Mouse (Mus musculus): Measurements from ENCODE around the gene Dcxr. TPM values are rescaled to one million over a fixed set of nuclear protein-coding genes. Genes with fewer than 3 reads are reported as not detected.

The Dcxr gene
- polyA plus RNA-seq, 1 experiment: 3.7 TPM

DNA sequence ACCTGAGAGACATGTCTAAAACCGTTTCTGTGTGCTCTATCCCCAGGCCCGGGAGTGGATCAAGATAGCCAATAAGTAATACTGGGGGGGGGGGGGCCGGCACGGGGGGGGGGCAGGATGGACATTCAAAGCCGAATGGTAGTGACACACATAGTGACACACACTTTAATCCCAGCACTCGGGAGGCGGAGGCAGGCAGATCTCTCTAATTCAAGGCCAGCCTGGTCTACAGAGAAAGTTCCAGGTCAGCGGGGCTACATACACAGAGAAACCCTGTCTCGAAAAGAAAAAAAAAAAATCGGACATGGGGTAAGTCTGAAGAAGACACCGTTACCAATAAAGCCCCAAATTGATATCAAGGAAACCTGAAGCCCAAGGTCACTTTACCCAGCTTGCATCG, 483 bp upstream of the Dcxr start:
- Histone ChIP-seq H3K27ac (ENCODE audit: control insufficient read depth, insufficient read depth, low read depth, low read length) (no peak overlapping the region), H3K4me3 (ENCODE audit: control insufficient read depth, low read depth, low read length) (no peak overlapping the region), H3K27me3 (ENCODE audit: control insufficient read depth, insufficient read depth, low read length) (no peaks in the 10 kb centered on the region), H3K4me1 (ENCODE audit: control insufficient read depth, insufficient read depth, low read length) (peaks cover 9% of the 10 kb centered on the region; the same call in 1 of the 2 replicates), H3K36me3 (ENCODE audit: control insufficient read depth, insufficient read depth, low read length) (no peaks in the 10 kb centered on the region)
- TF ChIP-seq CTCF (IDR thresholded peaks at IDR 0.05; ENCODE audit: control insufficient read depth, insufficient read depth, insufficient replicate concordance, low read depth, low read length): no peak

DNA sequence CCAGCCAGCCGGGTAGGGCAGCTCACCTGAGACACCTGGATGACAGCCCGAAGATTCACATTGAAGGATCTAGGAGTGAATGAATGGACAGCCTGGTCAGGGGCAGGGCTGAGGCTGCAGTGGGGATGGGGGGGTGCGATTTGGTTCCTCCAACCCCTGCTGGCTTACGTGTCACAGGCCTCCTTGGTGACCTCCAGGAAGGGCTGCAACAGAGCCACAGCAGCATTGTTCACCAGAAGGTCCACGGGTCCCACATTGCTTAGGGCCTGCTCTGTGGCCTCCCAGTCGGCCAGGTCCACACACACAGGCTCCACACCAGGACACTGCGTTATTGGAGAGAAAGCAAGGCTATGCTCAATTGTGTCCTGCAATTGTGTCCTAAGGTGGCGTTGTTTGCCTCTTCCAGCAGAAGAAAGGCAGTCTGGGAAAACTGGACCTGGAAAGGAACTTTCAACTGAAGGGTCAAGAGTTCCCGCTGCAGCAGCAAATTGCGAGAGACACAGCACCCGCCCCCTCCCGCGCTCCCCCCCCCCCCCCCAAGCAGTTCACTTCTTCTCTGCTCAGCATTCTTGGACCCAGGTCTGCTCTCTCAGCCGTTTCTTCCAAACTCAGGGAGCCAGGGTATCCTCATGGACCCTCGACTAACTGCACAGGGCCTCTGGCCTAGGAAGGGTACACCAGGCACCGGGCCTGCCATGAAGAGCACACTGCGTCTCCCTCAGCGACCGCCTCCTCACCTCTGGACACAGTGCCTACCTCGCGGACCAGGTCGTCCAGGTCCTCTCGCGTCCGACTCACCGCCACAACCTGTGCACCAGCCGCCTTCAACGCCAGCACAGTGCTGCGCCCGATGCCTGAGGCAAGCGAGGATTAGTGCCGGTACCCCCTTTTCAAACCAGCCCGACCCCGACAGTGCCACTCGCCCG, 575 bp downstream of the Dcxr start:
- Histone ChIP-seq H3K36me3 (ENCODE audit: control insufficient read depth, insufficient read depth, low read length) (no peaks in the 10 kb centered on the region), H3K27me3 (ENCODE audit: control insufficient read depth, insufficient read depth, low read length) (no peaks in the 10 kb centered on the region), H3K4me3 (ENCODE audit: control insufficient read depth, low read depth, low read length) (peak overlapping the region; percentile 71), H3K27ac (ENCODE audit: control insufficient read depth, insufficient read depth, low read depth, low read length) (no peak overlapping the region), H3K4me1 (ENCODE audit: control insufficient read depth, insufficient read depth, low read length) (peaks cover 18% of the 10 kb centered on the region)
- no peak for TF ChIP-seq CTCF (IDR thresholded peaks at IDR 0.05; ENCODE audit: control insufficient read depth, insufficient read depth, insufficient replicate concordance, low read depth, low read length)

DNA sequence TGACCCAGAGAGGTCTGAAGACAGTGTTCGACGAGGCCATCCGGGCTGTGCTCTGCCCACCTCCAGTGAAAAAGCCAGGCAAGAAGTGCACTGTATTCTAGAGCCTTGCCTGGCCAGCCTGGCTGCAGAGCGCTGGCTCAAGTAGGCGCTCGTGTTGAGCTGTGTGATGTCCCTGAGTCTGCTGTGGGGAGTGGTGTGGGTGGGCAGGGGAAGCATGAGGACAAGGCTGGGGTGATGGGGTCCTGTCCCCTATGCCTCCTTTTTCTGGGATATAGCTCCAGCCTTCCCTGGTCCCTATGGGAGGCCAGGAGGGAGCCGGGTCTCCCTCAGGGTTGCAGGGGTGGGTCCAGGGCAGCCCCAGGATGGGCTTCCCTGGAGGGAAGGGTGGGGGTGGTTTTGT, 3.6 kb downstream of the Dcxr start:
- no peaks in the 10 kb centered on the region for H3K36me3 ChIP-seq (ENCODE audit: control insufficient read depth, insufficient read depth, low read length)
- H3K27me3 ChIP-seq (ENCODE audit: control insufficient read depth, insufficient read depth, low read length): no peaks in the 10 kb centered on the region
- H3K4me3 ChIP-seq (ENCODE audit: control insufficient read depth, low read depth, low read length): no peak overlapping the region
- TF ChIP-seq POLR2A (IDR thresholded peaks at IDR 0.05; ENCODE audit: control insufficient read depth, low read depth, low read length): no peak
- H3K27ac ChIP-seq (ENCODE audit: control insufficient read depth, insufficient read depth, low read depth, low read length): no peak overlapping the region
- peaks cover 21% of the 10 kb centered on the region for H3K4me1 ChIP-seq (ENCODE audit: control insufficient read depth, insufficient read depth, low read length)

DNA sequence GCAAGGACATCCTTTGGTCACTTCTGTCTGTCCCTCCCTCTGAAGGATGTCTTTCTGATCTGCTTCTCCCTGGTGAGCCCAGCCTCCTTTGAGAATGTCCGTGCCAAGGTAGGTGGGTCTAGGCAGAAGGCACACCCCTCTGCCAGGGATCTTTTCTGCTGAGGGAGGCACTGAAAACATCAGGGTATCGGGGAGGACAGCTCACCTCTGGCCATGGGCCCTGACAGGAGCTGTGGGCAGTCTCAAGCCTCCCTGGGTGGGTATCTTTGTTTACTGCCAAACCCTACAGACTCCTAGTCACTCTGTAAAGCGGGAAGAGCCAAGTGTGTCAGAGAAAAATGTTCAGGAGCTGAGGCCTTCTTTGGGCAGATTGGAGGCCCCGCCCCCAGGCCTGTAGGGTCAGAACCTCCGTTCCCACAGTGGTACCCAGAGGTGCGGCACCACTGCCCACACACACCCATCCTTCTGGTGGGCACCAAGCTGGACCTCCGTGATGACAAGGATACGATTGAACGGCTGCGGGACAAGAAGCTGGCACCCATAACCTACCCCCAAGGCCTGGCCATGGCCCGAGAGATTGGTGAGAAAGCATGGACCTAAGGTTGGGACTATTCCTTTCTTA, 4.2 kb downstream of the Dcxr start:
- Histone ChIP-seq H3K27ac (ENCODE audit: control insufficient read depth, insufficient read depth, low read depth, low read length) (no peak overlapping the region), H3K4me3 (ENCODE audit: control insufficient read depth, low read depth, low read length) (no peak overlapping the region), H3K36me3 (ENCODE audit: control insufficient read depth, insufficient read depth, low read length) (no peaks in the 10 kb centered on the region), H3K4me1 (ENCODE audit: control insufficient read depth, insufficient read depth, low read length) (peaks cover 21% of the 10 kb centered on the region), H3K27me3 (ENCODE audit: control insufficient read depth, insufficient read depth, low read length) (no peaks in the 10 kb centered on the region)
- TF ChIP-seq CTCF (IDR thresholded peaks at IDR 0.05; ENCODE audit: control insufficient read depth, insufficient read depth, insufficient replicate concordance, low read depth, low read length): no peak
- TF ChIP-seq POLR2A (IDR thresholded peaks at IDR 0.05; ENCODE audit: control insufficient read depth, low read depth, low read length): no peak

DNA sequence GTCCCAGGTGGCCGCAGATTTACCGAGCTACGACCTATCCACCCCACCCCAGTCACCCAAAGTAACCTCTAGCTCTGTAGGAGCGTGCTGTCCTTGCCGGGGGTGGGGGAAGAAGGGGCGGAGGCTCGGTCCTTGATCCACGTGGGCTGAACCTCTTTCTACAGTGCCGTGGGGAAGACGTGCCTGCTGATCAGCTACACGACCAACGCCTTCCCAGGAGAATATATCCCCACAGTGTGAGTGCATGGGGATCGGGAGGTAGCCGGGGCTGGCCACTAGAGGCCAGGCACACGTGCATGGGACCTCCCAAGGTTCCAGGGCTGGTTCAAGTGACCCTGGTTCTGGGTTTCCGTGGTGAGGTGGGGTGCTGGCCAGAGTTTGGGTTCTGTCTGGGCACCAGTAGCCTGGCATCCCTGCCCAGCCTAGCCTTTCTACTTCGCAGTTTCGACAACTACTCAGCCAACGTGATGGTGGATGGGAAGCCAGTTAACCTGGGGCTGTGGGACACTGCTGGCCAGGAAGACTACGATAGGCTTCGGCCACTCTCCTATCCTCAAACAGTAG, 4.9 kb downstream of the Dcxr start:
- TF ChIP-seq CTCF (IDR thresholded peaks at IDR 0.05; ENCODE audit: control insufficient read depth, insufficient read depth, insufficient replicate concordance, low read depth, low read length): no peak
- TF ChIP-seq POLR2A (IDR thresholded peaks at IDR 0.05; ENCODE audit: control insufficient read depth, low read depth, low read length): no peak
- Histone ChIP-seq H3K4me1 (ENCODE audit: control insufficient read depth, insufficient read depth, low read length) (peaks cover 21% of the 10 kb centered on the region), H3K36me3 (ENCODE audit: control insufficient read depth, insufficient read depth, low read length) (no peaks in the 10 kb centered on the region), H3K27ac (ENCODE audit: control insufficient read depth, insufficient read depth, low read depth, low read length) (no peak overlapping the region), H3K4me3 (ENCODE audit: control insufficient read depth, low read depth, low read length) (peak overlapping the region; percentile 46), H3K27me3 (ENCODE audit: control insufficient read depth, insufficient read depth, low read length) (no peaks in the 10 kb centered on the region)

DNA sequence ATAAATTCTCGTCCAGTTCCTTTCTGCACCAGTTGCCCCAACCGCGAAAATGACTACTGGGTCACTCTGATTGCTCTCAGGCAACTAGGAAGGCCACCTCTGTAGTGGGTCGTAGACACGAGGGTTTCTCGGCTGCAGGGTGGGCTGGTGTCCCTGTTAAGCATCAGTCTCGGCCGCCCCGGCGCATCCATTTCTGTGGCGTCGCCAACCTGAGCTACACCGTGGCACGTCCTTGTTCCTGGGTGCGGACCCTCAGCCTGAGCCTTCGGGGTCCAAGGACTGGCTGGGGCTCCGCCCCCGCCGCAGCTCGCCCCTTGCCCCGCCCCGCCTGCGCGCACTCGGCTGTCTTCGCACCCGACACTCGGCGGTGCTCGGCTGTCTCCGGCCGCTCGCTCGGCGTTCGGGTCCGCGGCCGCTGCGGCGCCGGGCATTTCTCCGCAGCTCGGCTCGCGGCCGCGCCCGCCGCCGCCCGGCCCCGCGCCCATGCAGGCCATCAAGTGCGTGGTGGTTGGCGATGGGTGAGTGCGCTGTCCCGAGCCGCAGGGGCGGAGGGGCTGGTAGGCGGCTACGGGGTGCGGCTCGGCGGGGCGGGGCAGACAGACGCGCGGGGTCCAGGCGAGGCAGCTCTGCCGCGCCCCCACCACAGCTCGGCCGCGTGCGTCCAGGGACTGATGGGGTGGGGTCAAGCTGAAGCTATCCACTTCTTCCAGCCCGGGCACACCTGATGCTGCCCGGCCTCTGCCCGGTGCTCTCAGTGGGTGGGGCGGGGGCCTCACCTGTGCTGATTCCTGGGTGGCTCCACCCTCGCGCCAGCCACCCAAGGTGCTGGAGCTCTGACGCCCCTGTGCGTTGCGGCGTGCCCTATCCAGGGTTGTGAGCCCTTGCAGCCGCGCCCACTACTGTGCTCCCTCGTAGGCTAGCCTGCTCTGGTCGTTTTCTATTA, 5.7 kb downstream of the Dcxr start, which contains the start of gene Rac3:
TSS of gene Rac3 (plus strand) at position 347 of the 943 bp plus-strand sequence.
- no peaks in the 10 kb centered on the region for H3K27me3 ChIP-seq (ENCODE audit: control insufficient read depth, insufficient read depth, low read length)
- no peaks in the 10 kb centered on the region for H3K36me3 ChIP-seq (ENCODE audit: control insufficient read depth, insufficient read depth, low read length)
- H3K4me3 ChIP-seq (ENCODE audit: control insufficient read depth, low read depth, low read length): peak within 1 kb of the TSS; percentile 46
- TF ChIP-seq POLR2A (IDR thresholded peaks at IDR 0.05; ENCODE audit: control insufficient read depth, low read depth, low read length) (no peak), CTCF (IDR thresholded peaks at IDR 0.05; ENCODE audit: control insufficient read depth, insufficient read depth, insufficient replicate concordance, low read depth, low read length) (no peak)
- H3K4me1 ChIP-seq (ENCODE audit: control insufficient read depth, insufficient read depth, low read length): peaks cover 17% of the 10 kb centered on the region
- H3K27ac ChIP-seq (ENCODE audit: control insufficient read depth, insufficient read depth, low read depth, low read length): no peak within 1 kb of the TSS

Data from testis, adult 2 months (tissue).